Mouse (Mus musculus) MEL (cell line): ENCODE measurements around the gene Zfp715. TPM values are rescaled to one million over a fixed set of nuclear protein-coding genes. Genes with fewer than 3 reads are reported as not detected.

Experiments
- DNase-seq: peaks from one replicate; pipeline ENCODE4 v3.0.0; 2011; ENCODE audit warnings: low read depth, low spot score
- H3K27ac ChIP-seq: 2 replicates; pipeline ENCODE4 v1.5.1; 2012; ENCODE audit warnings: low read depth, mild to moderate bottlenecking, control low read depth, low read length, moderate library complexity; ENCODE audit not compliant: control insufficient read depth
- H3K27me3 ChIP-seq, 2 experiments: fragments of 150-350 bp in 1 of 2; sonication (generic) in 1 of 2; 2 replicates each; pipeline ENCODE4 v1.6.1; 2012; ENCODE audit warnings: low read length in 2 of 2, mild to moderate bottlenecking in 2 of 2, improper control_type of control experiment in 1 of 2, moderate library complexity in 1 of 2; ENCODE audit not compliant: insufficient read depth in 2 of 2, control insufficient read depth in 1 of 2
- H3K36me3 ChIP-seq, 2 experiments: 2 replicates each; pipeline ENCODE4 v1.6.1; 2012 to 2014; ENCODE audit warnings: low read length in 2 of 2, improper control_type of control experiment in 1 of 2, inconsistent platforms in 1 of 2, mild to moderate bottlenecking in 1 of 2; ENCODE audit not compliant: insufficient read depth in 2 of 2, control insufficient read depth in 1 of 2
- H3K4me1 ChIP-seq, 2 experiments: fragments of 150-350 bp in 1 of 2; sonication (generic) in 1 of 2; 2 replicates each; pipeline ENCODE4 v1.6.1; 2012; ENCODE audit warnings: low read length in 2 of 2, improper control_type of control experiment in 1 of 2, mild to moderate bottlenecking in 1 of 2; ENCODE audit not compliant: insufficient read depth in 2 of 2, control insufficient read depth in 1 of 2
- H3K4me3 ChIP-seq, 2 experiments: fragments of 150-350 bp in 1 of 2; sonication (generic) in 1 of 2; 2 replicates each; pipeline ENCODE4 v1.5.1; 2012; ENCODE audit warnings: low read depth in 2 of 2, low read length in 2 of 2, mild to moderate bottlenecking in 2 of 2, moderate library complexity in 2 of 2, control low read depth in 1 of 2, improper control_type of control experiment in 1 of 2; ENCODE audit not compliant: control insufficient read depth in 1 of 2, insufficient read depth in 1 of 2
- H3K79me2 ChIP-seq: 2 replicates; pipeline ENCODE4 v1.6.1; 2012; ENCODE audit warnings: mild to moderate bottlenecking, low read length, moderate library complexity; ENCODE audit not compliant: control insufficient read depth, poor library complexity, insufficient read depth
- H3K9ac ChIP-seq: 2 replicates; pipeline ENCODE4 v1.6.1; 2012; ENCODE audit warnings: low read depth, mild to moderate bottlenecking, control low read depth, low read length, moderate library complexity; ENCODE audit not compliant: control insufficient read depth, poor library complexity, severe bottlenecking
- H3K9me3 ChIP-seq: fragments of 150-350 bp; sonication (generic); replicated peaks from 2 replicates; pipeline ENCODE4 v1.6.1; 2012; ENCODE audit warnings: mild to moderate bottlenecking, low read length, improper control_type of control experiment, moderate library complexity; ENCODE audit not compliant: insufficient read depth
- CHD1 ChIP-seq: IDR thresholded peaks from 2 replicates; pipeline ENCODE4 v1.6.1; 2012; ENCODE audit warnings: low read depth, mild to moderate bottlenecking, inconsistent platforms, low read length, improper control_type of control experiment
- ETS1 ChIP-seq: IDR thresholded peaks from 2 replicates; pipeline ENCODE4 v1.6.1; 2012; ENCODE audit warnings: low read depth, mild to moderate bottlenecking, inconsistent platforms, low read length, improper control_type of control experiment, moderate library complexity
- GABPA ChIP-seq: IDR thresholded peaks from 2 replicates; pipeline ENCODE4 v1.6.1; 2012; ENCODE audit warnings: low read depth, mild to moderate bottlenecking, inconsistent platforms, low read length, improper control_type of control experiment, moderate library complexity
- GATA1 ChIP-seq: IDR thresholded peaks from 2 replicates; pipeline ENCODE4 v1.6.1; 2011; ENCODE audit warnings: low read depth, low read length, improper control_type of control experiment
- KAT2A ChIP-seq: conservative IDR thresholded peaks from 2 replicates; pipeline ENCODE4 v1.6.1; 2012; ENCODE audit warnings: low read depth, low read length, improper control_type of control experiment, inconsistent platforms
- MAX ChIP-seq: IDR thresholded peaks from 2 replicates; pipeline ENCODE4 v1.6.1; 2011; ENCODE audit warnings: low read length, improper control_type of control experiment
- MAZ ChIP-seq: IDR thresholded peaks from 2 replicates; pipeline ENCODE4 v1.6.1; 2012; ENCODE audit warnings: low read depth, mild to moderate bottlenecking, inconsistent platforms, low read length, improper control_type of control experiment
- MXI1 ChIP-seq: IDR thresholded peaks from 2 replicates; pipeline ENCODE4 v1.6.1; 2011; ENCODE audit warnings: mild to moderate bottlenecking, low read depth, low read length, improper control_type of control experiment
- MYB ChIP-seq: IDR thresholded peaks from 2 replicates; pipeline ENCODE4 v1.6.1; 2011; ENCODE audit warnings: mild to moderate bottlenecking, low read depth, low read length, improper control_type of control experiment
- MYC ChIP-seq: IDR thresholded peaks from 2 replicates; pipeline ENCODE4 v1.6.1; 2011; ENCODE audit warnings: low read depth, mild to moderate bottlenecking, low read length, improper control_type of control experiment, moderate library complexity
- NELFE ChIP-seq: IDR thresholded peaks from 2 replicates; pipeline ENCODE4 v1.6.1; 2011; ENCODE audit warnings: low read depth, low read length, improper control_type of control experiment
- POLR2AphosphoS2 ChIP-seq: IDR thresholded peaks from 2 replicates; pipeline ENCODE4 v1.6.1; 2011; ENCODE audit warnings: low read length, improper control_type of control experiment
- RCOR1 ChIP-seq: IDR thresholded peaks from 2 replicates; pipeline ENCODE4 v1.6.1; 2012; ENCODE audit warnings: low read depth, mild to moderate bottlenecking, inconsistent platforms, low read length, improper control_type of control experiment
- TBP ChIP-seq: IDR thresholded peaks from 2 replicates; pipeline ENCODE4 v1.8.0; 2011; ENCODE audit warnings: low read depth, low read length, improper control_type of control experiment
- TCF12 ChIP-seq: IDR thresholded peaks from 2 replicates; pipeline ENCODE4 v1.6.1; 2014; ENCODE audit warnings: low read depth, mild to moderate bottlenecking, inconsistent platforms, low read length, improper control_type of control experiment, moderate library complexity
- ZC3H11A ChIP-seq: IDR thresholded peaks from 2 replicates; pipeline ENCODE4 v1.6.1; 2012; ENCODE audit warnings: low read depth, mild to moderate bottlenecking, inconsistent platforms, low read length, improper control_type of control experiment
- ZKSCAN1 ChIP-seq: IDR thresholded peaks from 2 replicates; pipeline ENCODE4 v1.6.1; 2012; ENCODE audit warnings: low read depth, mild to moderate bottlenecking, inconsistent platforms, low read length, improper control_type of control experiment, moderate library complexity
- ZMIZ1 ChIP-seq: IDR thresholded peaks from 2 replicates; pipeline ENCODE4 v1.6.1; 2012; ENCODE audit warnings: low read depth, mild to moderate bottlenecking, inconsistent platforms, low read length, improper control_type of control experiment, moderate library complexity
- ZNF384 ChIP-seq: IDR thresholded peaks from 2 replicates; pipeline ENCODE4 v1.6.1; 2012; ENCODE audit warnings: low read depth, mild to moderate bottlenecking, inconsistent platforms, low read length, improper control_type of control experiment
- polyA plus RNA-seq, 2 experiments: library from polyadenylated mRNA; stranded (reverse) in 1 of 2; unstranded in 1 of 2; fragments of >175 nt in 1 of 2; fragments of >200 nt in 1 of 2; gene quantifications; 2 replicates each; pipeline versions ENCODE4 v1.2.1 to v1.2.4; 2012; ENCODE audit warnings: low replicate concordance in 2 of 2, low read depth in 1 of 2; ENCODE audit not compliant: insufficient read length in 2 of 2, insufficient read depth in 1 of 2, missing spikeins in 1 of 2
- total RNA-seq: library from RNA; depleted of rRNA; stranded (reverse); fragments of 300-350 nt; gene quantifications from 2 replicates; pipeline ENCODE4 v1.2.3, GENCODE M21; 2012

The Zfp715 gene
- total and polyA plus RNA-seq, 3 experiments: 8.3 to 11.7 TPM; not detected in 1

DNA sequence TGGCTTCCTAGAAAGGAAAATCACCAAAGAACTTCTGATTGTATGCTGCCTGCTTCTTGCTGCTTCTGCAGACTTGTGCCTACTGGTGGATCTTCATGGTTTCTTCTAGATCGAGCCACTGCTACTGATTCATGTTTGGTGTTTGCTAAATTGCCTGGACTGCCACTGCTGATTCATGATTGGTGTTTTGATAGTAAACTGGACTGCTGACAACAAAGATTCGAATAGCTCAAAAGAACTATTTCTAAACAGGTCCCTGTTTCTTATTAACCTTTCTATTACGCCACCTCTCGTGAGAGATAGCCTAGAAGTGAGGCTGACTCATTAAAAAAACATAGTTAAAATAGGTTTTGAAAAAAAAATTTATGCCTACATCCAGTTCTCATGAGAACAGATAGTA is 48.9 kb upstream of the Zfp715 start:
- Histone ChIP-seq H3K36me3 (no peaks in the 10 kb centered on the region), H3K27ac (no peak overlapping the region)
- TF ChIP-seq MAZ (no peak), GABPA (no peak), RCOR1 (no peak)
- TF ChIP-seq, all 39 proteins: peak for 0
- H3K4me3 ChIP-seq: no peak overlapping the region
- no peaks in the 10 kb centered on the region for H3K9me3 ChIP-seq
- no peak for DNase-seq
- H3K9ac ChIP-seq: no peak overlapping the region
- H3K79me2 ChIP-seq: no peaks in the 10 kb centered on the region
- H3K4me1 ChIP-seq: no peaks in the 10 kb centered on the region
- no peaks in the 10 kb centered on the region for H3K27me3 ChIP-seq

DNA sequence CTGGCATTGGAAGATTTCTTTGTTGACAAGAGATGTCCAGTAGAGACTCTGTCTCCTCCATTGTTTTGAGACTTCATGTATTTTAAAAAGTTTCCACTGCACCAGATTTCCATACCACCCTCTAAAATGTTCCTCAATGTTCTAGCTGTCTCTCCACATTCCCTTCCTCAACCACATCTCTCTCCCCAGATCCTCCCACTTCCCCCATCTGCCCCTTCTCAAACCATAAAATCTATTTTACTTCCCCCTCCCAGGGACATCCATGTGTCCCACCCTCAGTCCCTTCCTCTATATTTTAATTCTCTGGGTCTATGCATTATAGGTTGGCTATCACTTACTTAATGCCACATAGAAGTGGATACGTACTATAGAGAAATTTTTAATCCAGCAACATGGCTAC is 48.3 kb upstream of the Zfp715 start:
- Histone ChIP-seq H3K27ac (no peak overlapping the region), H3K4me1 (no peaks in the 10 kb centered on the region), H3K27me3 (no peaks in the 10 kb centered on the region), H3K9me3 (no peaks in the 10 kb centered on the region), H3K9ac (no peak overlapping the region), H3K36me3 (no peaks in the 10 kb centered on the region), H3K79me2 (no peaks in the 10 kb centered on the region), H3K4me3 (no peak overlapping the region)
- TF ChIP-seq POLR2AphosphoS2 (no peak), ETS1 (no peak), ZKSCAN1 (no peak), MXI1 (no peak), GATA1 (no peak), ZC3H11A (no peak), MYB (no peak), TCF12 (no peak), ZNF384 (no peak), KAT2A (no peak), NELFE (no peak), ZMIZ1 (no peak), MYC (no peak), TBP (no peak), CHD1 (no peak), MAX (no peak)
- no peak for DNase-seq
